Mouse (Mus musculus): ENCODE data around the gene Cdhr5. TPM values are rescaled to one million over a fixed set of nuclear protein-coding genes. Genes with fewer than 3 reads are reported as not detected.

The Cdhr5 gene
- polyA plus RNA-seq, 1 experiment from 2014 or later, result not detected

DNA sequence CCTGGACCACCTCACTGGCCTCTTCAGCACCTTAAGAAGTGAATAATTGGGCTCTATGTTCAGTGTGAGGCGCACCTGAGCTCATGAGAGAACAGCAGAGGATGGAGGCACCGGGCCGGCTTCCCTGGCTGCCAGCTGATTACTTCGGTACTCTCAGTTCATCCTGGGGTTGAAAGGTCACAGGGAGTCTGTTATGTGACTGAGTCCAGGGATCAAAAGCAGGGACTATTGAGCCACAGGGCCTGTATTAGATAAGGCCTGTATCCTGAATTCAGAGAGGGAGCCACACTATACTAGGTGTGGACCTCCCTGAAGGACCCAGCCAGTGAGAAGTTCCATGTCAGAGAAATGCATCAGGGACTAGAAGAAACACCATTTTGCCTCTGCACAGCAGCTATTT, 28.0 kb upstream of the Cdhr5 start:
- H3K27ac ChIP-seq (ENCODE audit: low read length), result no peak overlapping the region
- H3K4me2 ChIP-seq (replicated peaks; ENCODE audit: low read depth, low read length), result no peak overlapping the region
- no peak for ATAC-seq
- no peak overlapping the region for H3K9ac ChIP-seq (replicated peaks; ENCODE audit: low read depth)
- peaks cover 34% of the 10 kb centered on the region for H3K36me3 ChIP-seq (ENCODE audit: insufficient read depth, low read length)
- H3K4me3 ChIP-seq (ENCODE audit: low read depth, low read length), result no peak overlapping the region
- no peak for DNase-seq (ENCODE audit: low spot score)
- no peaks in the 10 kb centered on the region for H3K27me3 ChIP-seq (replicated peaks; ENCODE audit: insufficient read depth, low read length)
- 86% methylated on average over 4 of the region's 4 CpGs for whole genome bisulfite sequencing
- H3K4me1 ChIP-seq (ENCODE audit: insufficient read depth, low read depth, low read length), result no peaks in the 10 kb centered on the region
- TF ChIP-seq CTCF (IDR thresholded peaks at IDR 0.05) (no peak), EP300 (IDR thresholded peaks at IDR 0.05) (no peak)
- no peaks in the 10 kb centered on the region for H3K9me3 ChIP-seq (ENCODE audit: low read length)

DNA sequence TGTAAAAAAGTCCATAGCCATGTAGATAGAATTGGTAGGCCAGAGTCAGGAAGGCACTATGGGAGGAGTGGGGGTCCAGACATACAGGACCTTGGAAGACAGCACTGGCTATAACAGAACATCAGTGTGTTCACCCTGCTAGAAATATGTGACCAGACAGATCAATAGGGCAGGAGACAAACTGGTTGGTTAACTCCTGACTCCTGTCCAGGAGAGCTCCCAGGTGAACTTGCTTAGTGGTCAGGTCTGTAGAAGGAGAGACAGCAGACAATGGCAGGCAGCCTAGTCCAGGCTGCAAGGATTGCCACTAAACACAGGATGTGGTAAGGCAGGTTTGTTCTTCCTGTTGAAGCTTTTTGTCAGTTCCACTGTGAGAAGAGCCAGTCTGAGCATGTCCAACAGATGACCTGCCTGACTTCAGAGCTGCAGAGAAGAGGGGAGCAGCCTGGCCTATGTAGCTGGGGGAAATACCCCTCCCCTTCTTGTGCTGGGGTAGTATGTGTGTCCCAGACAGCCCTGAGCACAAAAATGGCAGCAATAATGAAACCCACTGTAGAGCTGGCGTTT, 26.2 kb upstream of the Cdhr5 start:
- Histone ChIP-seq H3K36me3 (ENCODE audit: insufficient read depth, low read length) (peaks cover 29% of the 10 kb centered on the region), H3K9me3 (ENCODE audit: low read length) (no peaks in the 10 kb centered on the region), H3K4me1 (ENCODE audit: insufficient read depth, low read depth, low read length) (no peaks in the 10 kb centered on the region), H3K27me3 (replicated peaks; ENCODE audit: insufficient read depth, low read length) (no peaks in the 10 kb centered on the region), H3K4me2 (replicated peaks; ENCODE audit: low read depth, low read length) (no peak overlapping the region), H3K4me3 (ENCODE audit: low read depth, low read length) (no peak overlapping the region), H3K27ac (ENCODE audit: low read length) (no peak overlapping the region), H3K9ac (replicated peaks; ENCODE audit: low read depth) (no peak overlapping the region)
- no peak for DNase-seq (ENCODE audit: low spot score)
- TF ChIP-seq EP300 (IDR thresholded peaks at IDR 0.05), result no peak
- no peak for TF ChIP-seq CTCF (IDR thresholded peaks at IDR 0.05)
- no peak for ATAC-seq
- 95% methylated on average over 1 of the region's 1 CpGs for WGBS

DNA sequence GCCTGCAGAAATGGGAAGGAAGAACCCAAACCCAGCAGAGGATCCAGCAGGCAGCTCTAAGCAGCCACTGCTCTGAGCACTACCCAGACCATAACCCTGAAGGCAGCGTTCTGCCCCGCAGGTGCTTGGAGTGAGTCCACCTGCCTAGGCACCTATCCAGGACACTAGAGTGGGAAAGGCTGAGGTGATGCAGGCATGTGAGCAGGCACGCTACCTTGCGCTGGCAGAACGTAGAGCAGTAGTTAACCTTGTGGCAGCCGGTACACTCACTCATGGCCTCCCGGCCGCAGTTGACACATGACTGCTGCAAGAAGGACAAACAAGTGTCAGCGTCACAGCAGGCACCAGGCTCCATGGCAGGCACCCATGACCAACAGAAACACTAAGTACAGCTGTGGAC, 24.8 kb upstream of the Cdhr5 start:
- Histone ChIP-seq H3K36me3 (ENCODE audit: insufficient read depth, low read length) (peaks cover 29% of the 10 kb centered on the region), H3K9ac (replicated peaks; ENCODE audit: low read depth) (no peak overlapping the region), H3K4me3 (ENCODE audit: low read depth, low read length) (no peak overlapping the region), H3K27me3 (replicated peaks; ENCODE audit: insufficient read depth, low read length) (no peaks in the 10 kb centered on the region), H3K4me1 (ENCODE audit: insufficient read depth, low read depth, low read length) (no peaks in the 10 kb centered on the region), H3K27ac (ENCODE audit: low read length) (no peak overlapping the region), H3K4me2 (replicated peaks; ENCODE audit: low read depth, low read length) (no peak overlapping the region), H3K9me3 (ENCODE audit: low read length) (no peaks in the 10 kb centered on the region)
- ATAC-seq (no peak), DNase-seq (ENCODE audit: low spot score) (no peak)
- no peak for TF ChIP-seq EP300 (IDR thresholded peaks at IDR 0.05)
- TF ChIP-seq CTCF (IDR thresholded peaks at IDR 0.05), result no peak
- 93% methylated on average over 9 of the region's 9 CpGs for WGBS

DNA sequence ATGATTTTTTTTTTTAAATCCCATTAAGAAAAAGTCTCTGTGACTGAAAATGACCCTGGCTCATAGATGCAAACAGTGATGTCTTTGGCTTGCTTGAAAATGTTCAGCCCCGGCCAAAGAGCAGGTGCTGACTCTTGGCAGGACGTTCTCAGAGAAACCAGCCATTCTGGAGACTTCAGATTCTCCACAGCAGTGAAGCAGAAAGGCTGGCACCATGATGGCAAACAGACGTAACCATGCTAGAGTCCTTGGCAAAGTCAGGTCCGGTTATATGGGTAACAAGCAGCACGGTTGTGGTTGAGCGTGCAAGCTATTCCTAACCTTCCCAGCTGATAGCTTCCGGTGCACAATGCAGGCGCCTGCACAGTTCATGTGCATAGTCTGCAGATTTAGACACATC, 22.6 kb upstream of the Cdhr5 start:
- ATAC-seq (no peak), DNase-seq (ENCODE audit: low spot score) (no peak)
- Histone ChIP-seq H3K4me1 (ENCODE audit: insufficient read depth, low read depth, low read length) (peaks cover under 1% of the 10 kb centered on the region; the same call in 1 of the 2 replicates), H3K4me3 (ENCODE audit: low read depth, low read length) (no peak overlapping the region), H3K9me3 (ENCODE audit: low read length) (no peaks in the 10 kb centered on the region), H3K4me2 (replicated peaks; ENCODE audit: low read depth, low read length) (no peak overlapping the region), H3K27ac (ENCODE audit: low read length) (no peak overlapping the region), H3K27me3 (replicated peaks; ENCODE audit: insufficient read depth, low read length) (peaks cover 10% of the 10 kb centered on the region), H3K36me3 (ENCODE audit: insufficient read depth, low read length) (peaks cover 10% of the 10 kb centered on the region; the same call in 1 of the 2 replicates), H3K9ac (replicated peaks; ENCODE audit: low read depth) (no peak overlapping the region)
- 87% methylated on average over 8 of the region's 8 CpGs for WGBS
- no peak for TF ChIP-seq CTCF (IDR thresholded peaks at IDR 0.05)
- TF ChIP-seq EP300 (IDR thresholded peaks at IDR 0.05), result no peak

DNA sequence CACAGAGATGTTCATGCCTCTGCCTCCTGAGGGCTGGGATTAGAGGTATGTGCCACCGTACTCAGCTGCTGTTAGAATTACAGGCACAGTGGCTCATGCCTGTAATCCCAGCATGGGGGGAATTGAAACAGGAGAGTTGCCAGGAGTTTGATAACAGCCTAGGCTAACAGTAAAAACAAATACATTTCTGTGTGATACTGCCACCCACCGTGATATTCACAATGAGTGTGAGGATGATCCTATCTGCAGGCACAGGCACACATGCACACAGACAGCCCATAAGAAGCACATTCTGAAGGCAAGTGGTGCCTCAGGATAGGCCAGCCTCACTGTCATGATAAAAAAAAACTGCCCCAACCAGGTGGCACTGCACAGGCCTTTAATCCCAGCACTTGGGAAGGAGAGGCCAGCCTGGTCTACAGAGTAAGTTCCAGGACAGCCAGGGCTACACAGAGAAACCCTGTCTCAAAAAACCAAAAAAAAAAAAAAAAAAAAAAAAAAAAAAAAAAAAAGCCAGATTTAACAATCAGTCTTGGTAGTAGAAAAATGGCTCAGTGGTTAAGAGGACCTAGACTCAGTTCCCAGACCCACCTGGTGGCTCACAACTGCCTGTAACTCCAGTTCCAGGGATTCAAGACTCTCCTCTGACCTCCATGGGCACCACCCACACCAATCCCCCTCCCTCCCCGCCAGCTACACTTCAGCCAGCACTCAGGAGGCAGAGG, 21.5 kb upstream of the Cdhr5 start:
- ATAC-seq (no peak), DNase-seq (ENCODE audit: low spot score) (no peak)
- WGBS, result 76% methylated on average over 3 of the region's 3 CpGs
- Histone ChIP-seq H3K9ac (replicated peaks; ENCODE audit: low read depth) (no peak overlapping the region), H3K27me3 (replicated peaks; ENCODE audit: insufficient read depth, low read length) (peaks cover 21% of the 10 kb centered on the region), H3K9me3 (ENCODE audit: low read length) (no peaks in the 10 kb centered on the region), H3K27ac (ENCODE audit: low read length) (no peak overlapping the region), H3K4me1 (ENCODE audit: insufficient read depth, low read depth, low read length) (peaks cover 6% of the 10 kb centered on the region; the same call in 1 of the 2 replicates), H3K4me2 (replicated peaks; ENCODE audit: low read depth, low read length) (no peak overlapping the region), H3K4me3 (ENCODE audit: low read depth, low read length) (no peak overlapping the region), H3K36me3 (ENCODE audit: insufficient read depth, low read length) (peaks cover 5% of the 10 kb centered on the region; the same call in 1 of the 2 replicates)
- no peak for TF ChIP-seq EP300 (IDR thresholded peaks at IDR 0.05)
- no peak for TF ChIP-seq CTCF (IDR thresholded peaks at IDR 0.05)

DNA sequence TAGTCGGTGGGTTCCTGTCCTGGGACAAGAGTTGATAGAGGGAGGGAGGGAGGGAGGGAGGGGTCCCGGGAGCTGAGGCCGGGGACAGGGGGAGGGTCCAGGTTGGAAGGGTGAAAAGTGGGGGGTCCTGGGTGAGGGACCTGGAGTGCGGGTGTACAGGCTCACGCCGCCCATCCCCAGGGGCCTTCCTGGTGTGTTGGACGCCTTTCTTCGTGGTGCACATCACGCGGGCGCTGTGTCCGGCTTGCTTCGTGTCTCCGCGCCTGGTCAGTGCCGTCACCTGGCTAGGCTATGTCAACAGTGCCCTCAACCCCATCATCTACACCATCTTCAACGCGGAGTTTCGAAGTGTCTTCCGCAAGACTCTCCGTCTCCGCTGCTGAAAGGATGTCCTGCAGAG, 17.9 kb upstream of the Cdhr5 start:
- H3K4me3 ChIP-seq (ENCODE audit: low read depth, low read length), result peak overlapping the region; percentile 15; the same call in 1 of the 2 replicates
- H3K4me1 ChIP-seq (ENCODE audit: insufficient read depth, low read depth, low read length), result peaks cover 9% of the 10 kb centered on the region; the same call in 1 of the 2 replicates
- no peaks in the 10 kb centered on the region for H3K36me3 ChIP-seq (ENCODE audit: insufficient read depth, low read length)
- ATAC-seq (peak; percentile 47), DNase-seq (ENCODE audit: low spot score) (no peak)
- H3K27ac ChIP-seq (ENCODE audit: low read length), result no peak overlapping the region
- WGBS, result 3% methylated on average over 21 of the region's 22 CpGs
- TF ChIP-seq EP300 (IDR thresholded peaks at IDR 0.05), result no peak
- TF ChIP-seq CTCF (IDR thresholded peaks at IDR 0.05), result no peak
- H3K9me3 ChIP-seq (ENCODE audit: low read length), result no peaks in the 10 kb centered on the region
- no peak overlapping the region for H3K9ac ChIP-seq (replicated peaks; ENCODE audit: low read depth)
- peaks cover 45% of the 10 kb centered on the region for H3K27me3 ChIP-seq (replicated peaks; ENCODE audit: insufficient read depth, low read length)
- H3K4me2 ChIP-seq (replicated peaks; ENCODE audit: low read depth, low read length), result peak overlapping the region; percentile 54; the same call in 1 of the 2 replicates
